Mouse (Mus musculus): ENCODE results near the gene F9. TPM values are rescaled to one million over a fixed set of nuclear protein-coding genes. Genes with fewer than 3 reads are reported as not detected.

The F9 gene
- polyA plus RNA-seq (2012; fragmentation: generic; extraction: Trizol): not detected

DNA sequence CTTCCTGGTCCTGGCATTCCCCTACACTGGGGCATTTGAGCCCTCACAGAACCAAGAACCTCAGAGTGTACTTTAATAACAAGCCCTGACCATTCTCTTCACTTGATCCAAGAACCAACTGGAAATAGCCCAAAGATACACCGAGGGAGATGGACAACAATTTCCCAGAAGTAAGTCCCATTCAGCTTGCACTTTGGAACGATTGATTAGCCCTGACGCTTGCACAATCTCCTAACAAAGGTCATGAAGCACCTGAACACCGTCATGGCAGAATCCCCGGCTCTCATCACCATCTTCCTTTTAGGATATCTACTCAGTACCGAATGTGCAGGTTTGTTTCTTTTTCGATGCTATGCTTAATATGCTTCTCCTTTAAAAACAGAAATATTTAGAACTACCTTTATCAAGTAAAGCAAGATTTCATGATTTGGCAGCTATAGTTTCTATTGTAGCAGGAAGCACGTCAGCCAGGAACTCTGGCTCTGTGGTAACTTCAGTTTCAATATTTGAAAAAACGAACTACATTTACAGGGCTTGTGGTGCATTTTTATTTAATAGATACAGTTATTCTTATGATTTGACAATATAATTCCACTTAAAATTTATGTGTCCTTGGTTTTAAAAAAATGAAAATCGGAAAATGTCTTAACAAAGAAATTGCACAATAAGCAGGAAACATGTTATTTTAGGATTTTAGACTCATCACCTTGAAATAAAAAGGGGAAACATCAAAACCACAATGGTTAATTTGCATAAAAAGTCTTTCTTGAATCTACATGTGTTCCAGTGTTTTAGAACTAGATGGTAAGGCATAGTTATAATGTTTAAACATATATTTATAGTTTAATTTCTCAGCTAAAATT lies at the start of gene F9:
TSS of gene F9 (plus strand) at position 244 of the 863 bp plus-strand sequence.

Other genes starting within 250 kb of the F9 start
- gene Mcf2, start 179.6 kb downstream of the F9 start, polyA plus RNA-seq (2012; fragmentation: generic; extraction: Trizol): not detected

All from C3H10T1/2 (cell line).